Mouse (Mus musculus): ENCODE measurements around the gene Gm37240. TPM values are rescaled to one million over a fixed set of nuclear protein-coding genes. Genes with fewer than 3 reads are reported as not detected.

Gm37240 gene
- total RNA-seq, 1 experiment from 2014 or later, result 4.2 TPM

DNA sequence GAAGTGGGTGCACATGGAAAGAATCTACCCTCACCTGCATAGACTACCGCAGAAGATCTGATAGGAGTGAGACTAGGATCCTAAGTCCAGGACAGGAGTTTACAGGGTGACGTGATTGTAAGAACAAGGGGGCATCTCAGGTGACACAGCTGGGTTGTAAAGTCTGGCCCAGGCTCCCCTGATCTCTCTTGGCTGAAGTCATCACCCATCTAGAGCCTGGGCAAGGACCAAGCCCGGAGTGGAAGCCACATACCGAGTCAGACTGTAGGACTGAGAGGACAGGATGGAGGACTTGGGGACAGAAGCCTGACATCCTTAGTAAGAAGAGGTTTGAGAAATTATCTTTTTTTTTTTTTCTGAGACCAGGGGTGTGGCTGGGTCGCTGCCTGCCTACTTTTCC lies 761.8 kb downstream of the Gm37240 start:
- DNase-seq, result no peak

DNA sequence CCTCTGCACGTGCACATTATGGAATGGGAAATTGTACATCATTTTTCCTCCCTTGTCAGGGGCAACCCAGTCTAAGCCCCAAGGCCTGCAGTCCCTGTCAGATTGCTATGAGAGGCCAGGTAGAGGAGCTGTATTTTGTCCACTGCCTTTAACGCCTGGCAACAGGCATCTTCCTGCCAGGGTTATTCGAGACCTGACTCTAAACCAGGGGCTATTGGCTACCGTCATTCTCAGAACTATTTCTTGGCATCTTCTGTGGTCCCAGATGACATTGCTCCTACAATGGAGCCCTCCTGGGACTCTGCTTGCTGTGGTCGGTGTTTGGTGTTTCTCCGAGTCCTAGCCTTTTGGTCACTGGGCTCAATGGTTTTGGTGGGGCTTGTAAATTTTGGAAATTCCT lies 762.4 kb downstream of the Gm37240 start:
- DNase-seq, result no peak

DNA sequence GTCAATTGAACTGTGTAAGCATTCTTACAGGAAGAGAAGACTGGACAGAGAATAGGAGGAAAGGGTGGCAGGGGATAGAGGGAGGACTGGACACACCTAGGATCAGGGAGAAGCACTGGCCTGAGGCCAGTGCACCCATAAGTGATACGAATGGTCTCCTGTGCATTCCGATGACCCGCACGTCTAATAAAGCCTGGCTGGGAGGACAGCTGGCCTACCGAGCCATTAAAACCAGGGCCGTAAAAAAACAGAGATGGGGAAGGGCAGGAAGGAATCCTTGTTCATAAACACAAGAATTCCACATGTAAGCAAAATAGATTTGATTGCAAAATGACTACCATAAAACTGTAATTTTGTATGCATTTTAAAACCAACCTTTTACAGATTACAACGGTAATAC lies 762.9 kb downstream of the Gm37240 start:
- no peak for DNase-seq

DNA sequence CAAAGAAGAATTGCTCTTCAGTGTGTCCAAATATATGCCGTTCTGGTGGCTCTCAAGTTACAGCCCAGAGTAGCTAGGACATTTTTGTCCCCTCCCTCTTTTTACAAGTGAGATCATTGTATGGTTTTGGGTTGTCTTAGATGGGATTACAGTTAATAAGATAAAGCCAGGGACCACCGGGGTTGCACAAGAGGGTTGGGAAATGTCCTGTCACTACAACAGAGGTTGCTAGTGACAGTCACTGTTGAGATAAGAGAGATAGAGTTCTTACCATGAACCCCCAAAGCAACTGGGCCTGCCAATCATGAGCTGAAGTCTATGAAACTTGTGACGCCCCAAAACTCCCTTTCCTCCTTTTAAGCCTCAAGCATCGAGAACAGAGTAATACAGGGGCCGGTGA lies 769.6 kb downstream of the Gm37240 start:
- DNase-seq, result no peak

DNA sequence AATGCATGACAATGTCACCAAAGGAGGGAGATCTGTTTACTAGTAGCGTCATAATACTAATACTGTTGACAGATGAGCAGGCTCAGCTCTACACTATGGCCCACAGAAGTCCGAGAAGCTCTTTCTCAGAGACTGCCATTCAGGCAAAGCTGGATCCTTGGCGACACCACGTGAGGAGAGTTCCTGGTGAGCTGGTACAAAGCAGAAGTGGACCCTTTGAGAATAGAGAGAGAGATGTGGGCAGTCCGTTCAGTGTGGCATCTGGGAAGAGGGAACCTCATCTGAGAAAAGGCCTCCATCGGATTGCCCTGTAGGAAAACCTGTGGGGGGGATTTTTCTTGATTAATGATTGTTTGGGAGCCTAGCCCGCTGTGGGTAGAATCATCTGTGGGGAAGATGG lies 770.3 kb downstream of the Gm37240 start:
- no peak for DNase-seq

DNA sequence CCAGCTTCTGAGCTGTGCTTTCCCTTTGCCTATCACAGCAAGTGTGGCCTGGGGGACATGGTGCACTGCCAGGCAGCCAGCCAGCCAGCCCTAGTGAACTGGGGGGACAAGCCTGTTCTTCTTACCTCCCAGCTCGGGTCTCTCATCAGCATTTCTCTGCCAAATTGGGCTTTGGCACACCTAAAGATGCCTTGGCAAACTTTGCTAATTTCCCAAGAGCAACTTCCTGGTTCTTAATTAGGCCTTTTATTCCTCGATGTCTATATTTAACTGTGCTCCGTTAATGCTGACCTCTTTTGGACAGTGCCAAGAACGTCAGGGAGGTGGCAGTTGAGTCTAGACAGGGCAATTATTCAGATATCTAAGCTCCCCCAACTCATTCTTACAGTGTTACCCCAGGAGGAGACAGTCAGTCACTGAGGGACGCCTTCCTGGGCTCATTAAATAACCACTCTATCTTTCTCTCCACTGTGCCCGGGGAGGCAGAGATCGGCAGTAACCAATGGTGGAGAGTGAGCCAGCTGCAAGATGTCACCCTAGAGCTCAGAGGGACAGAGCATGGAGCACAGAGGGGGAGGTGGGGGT lies 771.3 kb downstream of the Gm37240 start:
- DNase-seq, result no peak

DNA sequence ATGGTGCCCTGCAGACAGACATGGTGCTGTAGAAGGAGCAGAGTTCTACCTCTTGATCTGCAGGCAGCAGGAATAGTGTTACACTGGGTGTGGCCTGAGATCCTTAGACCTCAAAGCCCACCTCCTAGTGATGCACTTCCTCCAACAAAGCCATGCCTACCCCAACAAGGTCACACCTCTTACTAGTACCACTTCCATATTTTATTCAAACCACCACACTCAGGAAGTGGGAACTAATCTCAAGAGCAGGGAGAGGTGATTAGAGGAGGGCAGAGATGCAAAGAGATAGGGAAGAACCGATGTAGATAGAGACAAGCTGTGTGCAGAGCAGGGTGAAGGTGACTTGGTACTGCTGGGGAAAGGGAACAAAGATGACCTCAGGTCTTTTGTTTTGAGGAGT lies 773.8 kb downstream of the Gm37240 start:
- DNase-seq, result no peak

DNA sequence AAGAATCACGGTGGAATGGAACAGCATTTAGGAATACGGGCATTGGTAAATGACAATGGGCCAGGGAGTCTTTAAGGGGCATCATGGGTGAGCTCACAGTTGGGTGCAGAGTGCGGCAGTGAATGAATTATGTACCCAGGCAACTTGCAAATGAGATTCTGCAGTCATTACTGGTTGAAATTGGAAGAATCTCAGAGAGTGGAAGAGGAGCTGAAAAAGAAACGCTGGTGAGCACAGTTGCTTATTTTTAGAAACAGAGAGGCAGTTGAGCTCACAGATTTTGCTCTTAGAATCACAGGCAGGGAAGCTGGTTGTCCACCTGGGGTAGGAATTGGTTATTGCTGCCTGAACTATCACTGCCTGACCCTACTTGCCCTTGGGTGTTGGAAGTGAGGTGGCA lies 776.6 kb downstream of the Gm37240 start:
- DNase-seq, result no peak

DNA sequence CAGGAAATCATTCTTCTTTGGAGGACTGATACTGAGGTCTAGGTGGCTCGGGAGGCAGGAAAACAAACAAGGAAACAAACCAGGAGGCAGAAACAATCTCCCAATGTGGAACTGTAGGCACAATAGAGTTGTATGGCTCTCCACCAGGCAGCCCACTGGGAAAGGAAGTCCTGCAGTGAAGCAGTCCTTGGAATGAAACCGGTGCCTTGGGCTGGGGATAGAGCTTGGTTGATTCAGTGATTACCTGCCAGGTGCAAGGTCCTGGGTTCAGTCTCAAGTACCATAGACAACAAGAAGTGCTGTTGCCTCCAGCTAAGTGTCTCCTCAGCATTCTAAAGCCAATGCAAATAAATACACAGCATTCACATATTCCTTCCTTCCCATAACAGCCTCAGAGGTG lies 778.1 kb downstream of the Gm37240 start:
- no peak for DNase-seq

DNA sequence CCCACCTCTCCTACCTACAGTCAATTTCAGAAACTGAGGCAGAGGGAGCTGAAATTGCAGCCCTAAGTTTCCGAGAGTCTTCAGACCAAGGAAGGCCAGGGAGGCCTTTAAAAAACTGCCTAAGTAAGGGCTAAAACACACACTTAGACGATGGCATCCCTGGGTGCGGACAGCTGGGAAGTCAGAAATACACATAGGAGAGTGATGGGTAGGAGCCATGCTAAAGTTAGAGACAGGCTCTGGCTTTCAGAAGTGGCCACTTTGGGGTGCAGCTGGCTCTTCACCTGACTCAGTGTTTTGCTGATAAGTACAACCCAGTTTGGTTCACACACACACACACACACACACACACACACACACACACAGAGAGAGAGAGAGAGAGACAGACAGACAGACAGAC lies 778.9 kb downstream of the Gm37240 start:
- DNase-seq, result no peak

DNA sequence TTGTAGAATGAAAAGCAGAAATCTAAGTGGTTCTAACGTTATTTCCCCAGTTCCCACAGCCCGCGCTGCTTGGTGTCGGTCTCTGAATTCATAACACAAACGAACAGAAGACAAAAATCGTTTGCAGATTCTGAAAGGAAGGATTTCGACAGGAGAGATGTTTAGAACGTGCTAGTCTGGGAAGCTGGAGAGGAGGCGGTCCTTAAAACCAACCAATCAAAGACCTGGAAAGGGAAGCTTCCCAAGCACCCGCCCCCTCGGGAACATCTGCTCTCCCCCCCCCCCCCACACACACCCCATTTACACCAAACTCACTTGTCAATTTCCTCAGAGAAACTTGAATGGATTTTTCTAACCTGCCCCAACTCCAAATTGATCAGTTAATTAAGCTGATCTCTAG lies 780.4 kb downstream of the Gm37240 start:
- DNase-seq, result no peak

DNA sequence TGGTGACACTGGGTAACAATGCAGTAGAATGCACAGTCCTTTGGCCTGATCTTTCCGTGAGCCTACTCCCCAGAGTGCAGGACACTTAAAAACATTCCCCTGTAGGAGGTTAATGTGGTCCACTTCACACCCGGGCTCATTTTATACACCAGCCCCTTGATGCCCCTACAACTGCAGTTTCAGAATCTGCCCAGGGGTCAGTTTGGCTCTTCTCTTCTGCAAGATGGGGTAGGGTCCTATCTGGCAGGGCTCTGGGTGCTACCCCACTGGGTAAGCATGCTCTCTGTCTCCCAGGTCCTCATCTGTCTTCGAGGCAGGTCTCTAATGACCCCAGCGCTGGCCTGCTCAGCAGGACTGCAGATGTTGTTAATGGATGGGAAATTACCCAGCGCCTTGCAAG lies 783.0 kb downstream of the Gm37240 start:
- no peak for DNase-seq

DNA sequence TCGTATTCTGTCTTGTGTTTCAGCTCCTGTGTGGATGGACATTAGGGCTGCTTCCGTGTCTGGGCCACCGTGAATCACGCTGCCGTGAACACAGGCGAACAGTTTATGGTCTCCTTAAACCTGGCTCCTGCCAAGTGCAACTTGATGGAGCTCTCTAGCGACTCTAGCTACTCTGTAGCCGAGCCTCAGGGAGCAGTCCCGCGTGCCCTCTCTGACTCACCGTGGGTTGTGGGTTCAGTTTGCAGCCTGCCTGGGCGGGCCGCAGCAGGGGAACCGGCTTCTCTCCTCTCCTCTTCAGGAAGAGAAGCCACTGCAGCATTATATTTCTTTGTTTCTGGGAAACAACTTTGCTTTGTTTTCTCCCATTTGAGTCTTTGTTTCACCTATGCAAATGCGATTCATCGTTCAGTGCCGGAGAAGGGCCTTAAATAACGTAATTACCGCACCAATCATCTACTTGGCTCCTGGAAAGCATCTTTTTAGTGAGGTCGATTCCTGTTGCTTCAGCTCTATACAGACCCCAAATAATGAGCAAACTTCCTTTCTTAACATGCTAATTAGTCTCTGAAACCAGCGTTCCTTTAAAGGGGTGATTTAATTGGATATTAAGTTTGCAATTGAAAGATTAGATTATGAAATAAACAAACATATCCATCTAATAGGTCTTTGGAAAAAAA lies 806.3 kb downstream of the Gm37240 start:
- DNase-seq, result no peak

DNA sequence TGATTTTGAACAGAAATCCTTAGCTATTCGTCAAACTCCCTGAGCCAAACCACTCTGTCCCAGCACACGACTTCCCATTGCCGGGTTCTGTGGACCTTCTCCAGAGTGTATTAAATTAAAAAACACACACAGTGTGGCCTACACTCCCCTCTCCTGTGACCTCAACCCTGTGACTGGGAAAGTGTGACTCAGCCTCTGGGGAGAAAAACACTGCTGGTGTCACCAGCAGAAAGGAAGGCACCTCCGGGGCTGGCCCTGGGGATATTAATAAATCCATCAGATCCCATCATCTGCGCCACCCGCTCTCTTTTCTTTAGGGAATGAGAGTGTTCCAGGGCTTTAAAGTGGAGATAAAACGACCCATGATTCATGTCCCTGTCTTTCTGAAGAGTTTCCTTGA lies 823.2 kb downstream of the Gm37240 start:
- peak; percentile 75 for DNase-seq

DNA sequence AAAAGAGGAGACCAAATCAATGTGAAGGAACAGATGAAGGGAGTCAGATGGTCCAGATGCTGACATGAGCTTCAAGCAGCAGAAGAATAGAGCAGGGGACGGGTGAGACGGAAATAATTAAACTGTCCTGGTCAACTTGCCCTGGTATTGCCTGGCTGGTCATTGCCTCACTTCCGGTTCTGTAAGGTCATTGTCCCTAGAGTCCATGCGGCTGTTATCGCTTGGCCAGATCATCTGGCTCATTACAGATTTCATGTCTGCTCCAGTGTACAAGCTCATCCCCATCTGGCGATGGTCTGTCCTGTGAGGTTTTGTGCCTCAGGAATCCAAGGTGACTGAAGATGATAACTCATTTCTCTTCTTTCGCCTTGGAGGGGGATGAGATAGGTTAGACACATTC lies 827.2 kb downstream of the Gm37240 start:
- DNase-seq, result no peak

DNA sequence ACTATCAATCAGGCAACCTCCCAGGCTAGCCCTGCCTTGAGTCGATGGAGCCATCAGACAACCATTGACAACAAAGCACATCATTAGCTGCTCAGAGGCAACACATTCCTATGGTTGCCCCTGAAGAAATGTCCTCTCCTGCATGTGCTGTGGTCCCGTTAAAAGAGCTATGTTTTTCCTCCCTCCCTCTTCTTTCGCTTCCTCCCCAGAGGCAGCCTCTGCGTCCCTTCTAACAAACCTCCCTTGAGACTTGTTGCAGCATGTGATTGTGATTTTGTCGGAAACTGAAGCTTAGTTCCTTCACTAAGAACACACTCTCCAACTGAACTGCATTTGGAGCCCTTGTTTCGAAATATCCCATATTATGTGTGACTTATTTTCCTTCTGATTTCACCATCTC lies 830.1 kb downstream of the Gm37240 start:
- DNase-seq, result no peak

DNA sequence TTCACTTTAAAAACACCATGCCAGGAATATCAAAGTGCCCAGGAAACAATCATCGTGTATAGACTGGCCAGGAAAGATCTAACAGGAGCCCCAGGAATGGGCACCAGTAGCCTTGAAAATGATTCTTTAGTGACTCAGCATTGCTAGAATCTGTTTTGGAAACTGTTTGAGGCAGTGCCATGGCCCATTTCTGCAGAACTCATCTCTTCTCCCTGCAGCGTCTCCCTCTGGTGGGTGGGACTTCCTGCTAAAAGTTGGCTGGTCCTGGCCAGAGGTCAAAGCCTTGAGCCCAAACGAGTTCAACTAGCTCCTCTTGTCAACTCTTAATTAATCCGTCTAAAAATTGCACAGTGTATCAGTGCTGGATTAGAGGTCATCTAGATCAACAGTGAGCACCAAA lies 833.8 kb downstream of the Gm37240 start:
- DNase-seq, result peak; percentile 51

DNA sequence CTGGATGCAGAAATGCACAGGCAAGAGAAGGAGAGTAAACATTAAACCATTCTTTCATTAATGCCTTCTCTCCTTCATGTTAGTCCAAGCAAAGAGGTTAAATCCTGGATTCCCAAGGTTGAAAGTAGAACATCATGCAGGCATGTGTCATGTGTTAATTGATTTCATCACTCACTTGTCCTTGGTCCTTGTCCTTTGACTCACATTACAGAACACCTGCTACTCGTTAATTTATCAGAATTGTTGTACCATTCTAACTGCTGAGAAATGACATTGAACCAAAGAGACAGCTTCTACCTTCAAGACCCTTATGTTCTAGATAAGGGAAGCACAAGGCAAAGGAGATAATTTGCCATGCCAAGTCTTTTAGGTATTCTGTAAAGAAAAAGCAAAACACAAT lies 835.1 kb downstream of the Gm37240 start:
- DNase-seq, result no peak

DNA sequence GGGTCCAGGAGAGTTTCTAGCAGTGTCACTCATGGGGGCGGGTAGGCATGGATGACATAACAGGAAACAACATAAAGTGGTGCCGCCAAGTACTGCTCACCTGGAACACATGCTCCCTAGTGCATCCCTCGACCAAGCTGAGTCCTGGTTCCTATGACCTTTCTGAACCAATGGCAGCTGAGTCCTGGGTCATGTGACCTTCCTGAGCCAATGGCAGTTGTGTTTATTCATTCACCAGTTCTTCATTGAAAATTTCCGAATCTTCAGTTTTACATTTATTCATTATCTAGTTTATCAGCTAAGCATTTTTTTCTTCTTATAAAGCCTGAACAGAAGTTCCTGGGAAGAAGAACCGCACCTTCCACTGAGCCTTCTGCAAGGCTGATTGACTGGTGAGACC lies 838.7 kb downstream of the Gm37240 start:
- DNase-seq, result no peak

DNA sequence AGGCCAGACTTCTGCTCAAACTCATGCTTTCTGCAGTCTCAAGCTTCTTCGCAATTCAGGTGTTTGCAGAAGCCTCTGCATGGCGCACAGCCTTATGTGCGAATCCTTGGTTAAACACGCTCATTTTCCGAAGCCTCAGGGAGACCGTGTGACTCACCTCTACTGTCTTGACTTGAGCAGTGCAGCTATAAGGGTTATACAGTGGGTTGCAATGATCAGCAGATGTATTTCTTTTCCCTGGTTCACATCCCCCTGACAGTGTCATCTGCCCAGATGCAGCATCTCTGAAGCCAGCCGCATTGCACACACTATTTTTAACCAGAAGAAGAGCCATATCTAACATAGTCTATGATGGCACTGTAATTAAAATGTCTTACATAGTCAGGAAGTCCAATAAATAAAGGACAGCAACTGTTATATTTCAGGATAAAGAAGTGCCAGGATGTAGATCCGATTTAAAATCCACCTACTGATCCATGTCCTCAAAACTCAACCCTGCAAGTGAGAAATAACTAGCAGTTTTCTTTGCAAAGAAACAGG lies 843.6 kb downstream of the Gm37240 start:
- DNase-seq, result no peak

DNA sequence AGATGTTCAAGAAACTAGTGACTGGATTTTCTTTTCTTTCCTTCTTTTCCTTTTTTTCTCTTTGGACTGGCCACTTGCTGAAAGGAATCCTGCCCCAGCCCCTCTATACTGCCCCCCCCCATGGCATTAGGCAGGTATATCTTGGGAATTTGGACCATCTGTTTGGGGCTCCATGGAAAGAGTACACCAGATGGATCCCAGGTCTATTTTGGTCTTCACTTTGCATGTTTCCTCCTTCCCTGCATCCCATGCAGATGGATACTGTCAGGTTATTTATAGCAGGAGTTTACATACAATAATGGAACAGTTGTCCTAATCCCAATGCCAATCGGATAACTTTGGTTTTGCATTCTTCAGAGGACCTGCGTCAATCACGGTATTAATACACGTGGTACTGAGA lies 845.2 kb downstream of the Gm37240 start:
- no peak for DNase-seq

DNA sequence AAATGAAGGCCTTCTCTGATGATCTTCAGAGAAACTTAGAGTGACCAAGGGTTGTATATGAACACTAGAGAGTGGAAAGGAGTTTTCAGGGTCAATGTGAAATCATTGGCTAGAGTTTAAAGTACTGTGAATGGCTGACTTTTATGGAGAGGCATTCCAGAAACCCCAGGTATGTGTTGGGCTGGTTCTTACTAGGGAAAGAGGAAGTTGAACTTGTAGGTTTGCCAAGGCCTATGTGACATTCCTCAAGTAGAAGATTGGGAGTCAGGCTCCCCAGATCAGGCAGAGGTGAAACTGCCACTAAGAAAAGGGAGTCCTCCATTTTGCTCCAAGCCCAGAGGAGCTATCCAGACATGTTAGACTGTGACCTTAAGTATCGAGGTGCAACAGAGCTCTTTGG lies 858.2 kb downstream of the Gm37240 start:
- DNase-seq, result no peak

DNA sequence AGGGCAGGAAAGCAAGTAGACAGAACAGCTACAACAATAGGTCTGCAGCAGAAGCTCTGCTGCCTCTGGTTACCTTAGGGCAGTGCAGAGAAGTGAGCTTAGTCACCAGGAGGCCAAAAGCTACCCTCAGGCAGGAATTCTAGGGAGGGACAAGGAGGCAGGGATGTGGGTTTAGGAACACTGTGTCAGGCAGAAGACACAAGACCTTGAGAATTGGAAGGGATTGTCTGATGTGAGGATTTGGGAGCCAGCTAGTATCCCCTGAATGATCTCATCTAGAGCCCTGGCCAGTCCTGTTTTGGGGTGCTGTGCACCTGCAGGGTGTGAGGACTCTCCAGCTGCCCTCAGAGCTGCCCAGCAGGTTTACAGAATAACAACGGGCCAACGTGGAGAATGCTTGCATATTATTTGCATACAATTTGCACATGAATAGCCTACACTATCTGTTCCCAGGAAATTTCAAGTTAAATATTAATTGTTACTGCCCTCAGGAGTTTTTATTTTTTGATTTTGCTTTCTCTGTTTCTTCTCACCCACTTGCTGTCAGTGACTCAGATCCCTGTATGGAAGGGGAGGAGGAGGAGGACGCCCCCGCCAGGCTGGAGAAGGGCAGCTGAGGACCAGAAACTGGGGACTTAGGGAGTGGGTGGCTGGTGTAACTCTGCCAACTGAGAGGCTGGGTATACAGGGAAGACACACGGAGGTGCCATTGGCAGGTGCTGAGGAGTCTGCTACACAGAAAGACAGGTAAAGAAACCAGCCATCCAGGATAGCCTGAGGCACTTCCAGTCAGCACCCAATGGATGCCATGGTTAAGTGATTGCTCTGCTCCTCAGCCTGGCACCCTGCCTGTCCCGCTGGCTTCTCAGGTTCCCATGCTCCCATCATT lies 862.3 kb downstream of the Gm37240 start:
- no peak for DNase-seq

Measured in adrenal gland, postnatal 14 days (tissue).